Mouse (Mus musculus) heart, adult 9 months (tissue): Measurements from ENCODE around the gene Dhdds.

Source experiments
- DNase-seq, 2 experiments: peaks; one replicate each; pipeline ENCODE4 v3.0.0; 2022; ENCODE audit warnings: low spot score in 2 of 2

Gene Dhdds

GRCm38 (mm10) chr4:134000466-134001438 is at the start of gene Dhdds:
Dhdds (minus strand) TSS chr4:134000918.
- peak; percentile 94 to 95 for DNase-seq

GRCm38 (mm10) chr4:134047648-134048047 is 46.9 kb upstream of the Dhdds start:
- no peak for DNase-seq

GRCm38 (mm10) chr4:134043041-134043440 is 42.3 kb upstream of the Dhdds start:
- no peak for DNase-seq

DNA sequence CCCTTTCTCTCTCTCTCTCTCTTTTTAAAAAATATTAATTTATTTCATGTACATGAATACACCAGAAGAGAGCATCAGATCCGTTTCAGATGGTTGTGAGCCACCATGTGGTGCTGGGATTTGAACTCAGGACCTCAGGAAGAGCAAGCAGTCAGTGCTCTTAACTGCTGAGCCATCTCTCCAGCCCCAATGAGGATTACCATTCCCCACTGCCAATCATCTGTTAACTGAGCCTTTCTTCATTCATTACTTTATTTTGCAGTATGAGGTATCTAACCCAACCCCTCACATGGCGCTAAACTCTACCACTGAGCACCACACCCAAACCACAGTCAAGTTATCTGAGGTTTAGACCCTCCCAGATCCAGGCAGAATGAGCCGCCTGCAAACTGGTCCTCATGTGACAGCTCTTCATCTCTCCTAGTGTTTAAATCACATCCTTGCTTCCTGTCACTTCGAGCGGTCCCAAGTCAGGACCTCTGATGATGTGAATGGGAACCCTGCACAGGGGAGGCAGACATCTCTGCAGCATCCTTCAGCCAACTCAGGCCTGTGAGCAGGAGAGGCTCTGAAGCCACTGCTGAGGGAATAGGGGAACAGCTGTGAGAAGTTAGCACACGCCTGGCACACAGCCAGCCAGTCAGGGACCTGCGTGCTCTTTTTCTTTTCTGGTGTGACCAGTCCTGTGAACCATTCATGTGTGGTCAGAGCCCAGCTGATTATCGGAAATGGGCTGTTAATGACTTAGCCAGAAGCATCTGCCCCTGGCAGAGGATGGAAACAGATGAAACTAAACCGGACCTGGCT is 40.8 kb upstream of the Dhdds start:
- DNase-seq, result no peak

DNA sequence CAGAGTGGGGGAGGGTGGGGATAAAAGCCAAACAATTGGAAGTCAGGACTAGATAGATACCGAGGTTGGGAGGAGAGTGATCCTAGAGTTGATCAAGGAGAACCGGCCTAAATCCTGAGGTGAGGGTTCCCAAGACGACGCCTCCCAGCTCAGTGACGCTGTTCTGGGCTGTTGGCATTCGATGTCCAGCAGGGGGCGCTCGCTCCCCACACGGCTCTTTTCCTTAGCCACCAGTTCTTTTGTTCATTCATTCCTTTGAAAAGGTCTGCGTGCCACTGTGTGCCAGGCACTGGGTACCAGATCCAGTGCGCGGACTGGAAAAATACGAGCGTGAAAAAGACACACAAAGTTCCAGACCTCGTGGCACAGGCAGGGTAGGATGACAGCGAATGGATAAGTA is 35.2 kb upstream of the Dhdds start:
- DNase-seq, result peak in 1 of 2 experiments; percentile 36

GRCm38 (mm10) chr4:134025802-134026201 is 25.1 kb upstream of the Dhdds start:
- no peak for DNase-seq

GRCm38 (mm10) chr4:134020621-134021020 is 19.9 kb upstream of the Dhdds start:
- DNase-seq, result peak in 1 of 2 experiments; percentile 45

DNA sequence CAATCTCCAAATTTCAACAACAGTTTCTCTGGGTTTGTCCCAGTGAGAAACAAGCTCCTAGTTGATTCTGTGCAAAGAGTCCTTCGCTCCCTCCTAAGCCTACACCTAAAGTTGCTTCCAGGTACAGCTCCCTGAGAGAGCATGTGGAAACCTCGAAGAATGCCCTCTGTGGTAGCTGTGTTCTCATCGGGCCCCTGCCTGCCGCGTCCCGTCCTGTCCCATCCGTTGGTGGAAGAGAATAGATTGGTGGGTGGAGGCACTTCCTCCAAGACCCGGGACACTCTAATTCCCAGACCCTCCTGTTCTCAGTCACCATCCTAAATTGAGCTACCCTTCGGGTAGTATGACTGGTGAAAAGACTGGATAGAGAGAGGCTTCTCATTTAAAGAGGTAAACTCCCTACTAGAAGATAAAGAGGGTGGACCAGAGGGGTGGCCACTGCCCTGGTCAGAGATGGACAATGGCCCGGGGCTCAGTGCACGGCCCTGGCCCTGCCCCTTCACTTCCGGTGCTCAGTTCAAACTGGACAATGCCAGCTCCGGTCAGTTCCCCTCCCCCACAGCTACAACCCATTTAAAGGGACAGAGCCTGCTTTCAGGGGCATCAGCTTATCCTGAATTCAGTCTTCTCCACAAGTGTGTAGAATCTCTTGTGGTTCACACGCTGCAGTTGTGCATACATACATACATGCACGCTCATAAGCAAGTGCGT is 19.1 kb upstream of the Dhdds start:
- no peak for DNase-seq

- DNase-seq, result no peak
Observed at GRCm38 (mm10) chr4:134019210-134019609, 18.5 kb upstream of the Dhdds start.

GRCm38 (mm10) chr4:134018779-134019145 is 18.0 kb upstream of the Dhdds start, which contains the start of gene Lin28a:
Lin28a (minus strand) TSS chr4:134018841.
- no peak for DNase-seq

DNA sequence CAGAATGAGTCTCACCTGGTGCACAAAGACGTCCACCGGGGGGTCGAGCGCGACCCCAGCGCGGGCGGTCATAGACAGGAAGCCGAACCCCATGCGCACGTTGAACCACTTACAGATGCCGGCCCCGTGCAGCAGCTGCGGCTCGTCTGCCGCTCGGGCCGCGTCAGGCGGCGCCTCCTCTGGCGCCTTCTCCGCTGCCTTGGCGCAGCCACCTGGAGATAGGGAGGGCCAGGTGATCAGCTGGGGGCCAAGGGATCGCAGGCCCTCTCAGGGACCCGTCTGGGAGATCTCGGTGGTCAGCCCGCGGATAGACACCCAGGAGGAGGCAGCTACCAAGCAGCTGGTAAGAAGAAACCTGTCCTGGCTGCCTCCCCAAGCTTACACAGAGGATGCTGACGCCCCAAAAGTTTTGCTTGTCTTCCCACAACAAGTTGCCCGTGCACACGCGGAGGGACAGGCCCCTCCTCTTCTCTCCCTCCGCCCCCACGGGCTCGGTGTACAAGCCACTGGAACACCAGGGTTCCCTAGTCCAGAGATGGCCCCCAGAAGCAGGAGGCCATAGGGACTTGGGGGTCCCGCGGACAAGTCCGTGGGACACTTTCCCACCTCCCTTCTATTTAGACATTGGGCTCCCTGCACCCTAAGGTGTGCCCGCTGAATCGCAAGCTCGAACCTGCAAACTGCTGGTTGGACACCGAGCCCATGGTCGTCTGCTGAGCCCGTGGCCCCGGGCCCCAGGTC is 17.5 kb upstream of the Dhdds start:
- DNase-seq, result no peak

DNA sequence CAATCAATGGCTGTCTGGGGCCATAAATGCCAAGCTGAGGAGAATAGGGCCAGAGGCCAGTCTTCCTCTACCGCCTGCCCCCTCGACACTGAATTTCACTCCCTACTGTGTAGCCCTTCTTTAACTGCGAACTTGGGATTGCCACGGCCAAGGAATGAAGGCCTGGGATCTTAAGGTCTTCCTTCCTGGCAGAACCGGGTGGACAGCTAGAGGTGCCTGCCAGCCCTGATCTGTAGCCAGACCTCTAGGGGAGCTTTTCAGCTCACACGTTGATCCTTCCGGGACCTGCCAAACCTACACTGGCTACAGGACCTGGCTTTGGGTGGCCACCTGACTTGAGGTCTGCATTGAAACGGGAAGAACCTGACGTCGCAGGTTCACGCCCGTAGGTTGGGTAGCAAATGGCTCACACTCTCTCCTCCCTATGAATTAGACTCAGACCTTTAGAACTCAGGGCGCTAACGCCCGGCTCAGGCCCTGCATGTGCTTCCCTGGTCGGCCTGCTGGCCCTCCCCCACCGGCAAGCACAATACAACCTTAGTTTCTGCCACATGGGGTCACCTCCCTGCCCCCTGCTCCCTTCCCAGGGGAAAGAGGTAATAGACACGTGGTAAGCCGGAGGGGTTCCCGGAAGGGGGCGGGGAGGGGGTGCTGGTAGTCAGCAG is 16.6 kb upstream of the Dhdds start:
- DNase-seq, result no peak

GRCm38 (mm10) chr4:134016767-134017166 is 16.0 kb upstream of the Dhdds start:
- DNase-seq, result no peak

DNA sequence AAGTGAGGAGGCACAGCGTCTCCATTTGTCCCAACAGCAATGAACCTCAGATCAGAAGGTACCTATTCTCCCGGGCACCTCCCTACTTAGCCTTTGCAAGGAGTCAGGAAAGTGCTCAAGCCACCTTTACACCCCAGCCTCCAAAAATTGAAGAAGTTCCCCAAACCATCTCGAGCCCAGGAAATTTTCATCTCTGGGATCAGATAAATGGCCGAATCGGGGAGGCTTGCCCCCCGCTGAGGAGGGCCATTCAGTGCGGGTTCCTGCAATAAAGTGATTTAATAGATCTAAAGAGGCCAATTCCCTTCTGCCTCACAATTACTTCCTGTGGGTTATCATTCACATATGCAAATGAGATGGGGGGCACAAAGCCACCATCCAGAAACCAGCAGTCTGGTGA is 15.5 kb upstream of the Dhdds start:
- DNase-seq, result no peak

- DNase-seq, result peak in 1 of 2 experiments; percentile 21
Observed at GRCm38 (mm10) chr4:134012858-134013528, 12.3 kb upstream of the Dhdds start.

GRCm38 (mm10) chr4:134011450-134012414 is 11.0 kb upstream of the Dhdds start:
- no peak for DNase-seq

GRCm38 (mm10) chr4:134009709-134010108 is 9.0 kb upstream of the Dhdds start:
- no peak for DNase-seq

DNA sequence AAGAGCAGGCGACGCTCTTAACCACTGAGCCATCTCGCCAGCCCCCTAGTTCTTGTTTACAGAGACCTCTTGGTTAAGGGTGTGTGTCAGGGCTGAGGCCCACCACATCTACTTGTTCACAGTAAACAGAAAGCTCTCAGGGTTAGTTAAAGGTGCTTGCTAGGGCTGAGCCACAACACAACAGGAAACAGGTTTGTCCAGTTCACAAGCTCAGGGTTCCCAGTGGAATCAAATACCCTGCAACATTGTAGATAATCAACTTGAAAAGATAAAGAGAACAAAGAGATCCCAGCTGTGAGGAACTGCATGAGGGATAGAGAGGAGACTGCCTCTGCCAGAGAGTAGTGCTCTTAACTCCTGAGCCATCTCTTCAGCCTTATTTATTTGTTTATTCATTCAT is 6.1 kb upstream of the Dhdds start:
- no peak for DNase-seq
